Mouse (Mus musculus) kidney, postnatal 25 days (tissue): Measurements from ENCODE around the gene Steap1.
A peak's percentile ranks its signal among the peaks of the same experiment; 100 is the strongest.

Source experiments
- DNase-seq, 2 experiments: peaks; one replicate each; pipeline ENCODE4 v3.0.0; 2021; ENCODE audit warnings: mixed read lengths in 2 of 2

Gene Steap1

DNA sequence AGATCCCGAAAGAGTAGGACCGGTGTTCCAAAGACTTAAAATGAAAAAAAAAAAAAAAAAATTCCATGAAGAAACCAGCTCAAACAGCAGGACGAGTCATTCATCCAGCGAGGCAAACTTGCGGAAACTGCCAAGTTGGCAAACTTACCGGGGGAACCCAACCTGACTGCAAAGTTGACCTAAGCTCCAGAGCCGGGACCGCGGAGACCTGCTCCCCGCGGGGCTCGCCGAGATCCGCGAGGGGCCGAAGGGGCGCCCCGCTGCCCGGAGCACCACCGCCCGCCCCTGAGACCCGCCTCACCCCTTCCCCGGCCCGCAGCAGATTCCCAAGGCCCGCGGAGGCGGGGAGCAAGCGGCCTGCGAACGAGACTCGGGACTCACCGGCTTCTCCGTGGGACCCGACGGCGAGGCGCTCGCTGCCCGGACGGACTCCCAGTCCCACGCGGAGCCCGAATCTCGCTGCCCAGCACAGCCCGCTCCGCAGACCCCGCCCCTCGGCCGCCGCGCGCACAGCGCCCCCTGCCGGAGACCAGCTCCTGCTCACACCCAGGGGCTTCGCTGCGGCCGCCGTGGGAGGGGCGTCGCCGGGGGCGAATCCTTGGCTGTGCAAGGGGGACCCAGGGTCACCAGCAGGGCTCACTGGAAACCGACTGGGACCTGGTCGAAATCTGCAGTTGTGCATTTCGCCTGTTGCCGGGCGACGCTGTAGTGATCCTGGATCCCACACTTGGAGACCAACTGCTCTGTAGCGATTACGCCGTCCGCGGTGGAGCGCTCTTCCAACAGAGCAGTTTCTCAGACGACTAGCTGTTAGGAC, at the start of gene Steap1:
Gene Steap1, minus strand, starts transcription at position 461 of the 817 bp plus-strand sequence.
- peak; percentile 91 to 92 for DNase-seq

DNA sequence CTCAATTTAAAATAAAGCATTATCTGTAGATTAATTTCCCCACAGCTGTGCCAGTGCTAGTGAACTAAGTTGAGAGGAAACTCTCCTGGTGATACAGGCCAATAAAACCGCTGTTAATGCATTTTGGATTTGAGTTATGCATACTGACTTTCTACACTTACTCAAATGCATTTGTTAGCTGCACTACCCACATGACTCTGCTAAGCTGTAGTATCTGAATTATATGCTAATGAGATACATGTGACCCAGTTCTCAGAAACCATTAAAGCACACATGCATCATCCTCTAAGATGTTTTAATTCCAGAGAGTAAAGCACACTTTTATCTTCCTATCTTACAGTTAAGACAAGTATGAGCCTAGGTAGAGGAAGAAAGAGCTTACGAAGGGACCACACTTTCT, 38.0 kb upstream of the Steap1 start:
- DNase-seq = no peak

DNA sequence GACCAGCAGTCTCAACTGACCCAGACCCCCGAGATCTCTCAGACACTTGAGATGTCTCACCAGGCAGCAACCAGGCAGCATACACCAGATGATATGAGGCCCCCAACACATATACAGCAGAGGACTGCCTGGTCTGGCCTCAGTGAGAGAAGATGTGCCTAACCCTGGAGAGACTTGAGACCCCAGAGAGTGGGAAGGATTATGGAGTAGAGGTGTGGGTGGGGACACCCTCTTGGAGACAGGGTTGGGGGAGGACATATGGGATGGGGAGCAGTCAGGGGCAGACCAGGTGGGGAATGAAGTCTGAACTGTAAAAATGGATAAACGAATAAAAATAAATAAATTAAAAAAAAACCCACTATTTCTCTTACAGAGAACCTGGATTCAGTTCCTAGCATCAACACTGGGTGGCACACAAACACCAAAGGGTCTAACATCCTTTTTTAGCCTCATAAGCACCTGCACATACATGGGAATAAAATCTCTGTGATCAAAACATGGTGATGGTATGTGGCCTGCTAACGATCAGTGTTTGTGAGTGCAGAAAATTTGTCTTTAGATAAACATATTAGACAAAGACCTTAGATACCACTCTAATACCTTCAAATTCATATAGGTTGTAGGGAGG, 7.4 kb upstream of the Steap1 start:
- no peak for DNase-seq

DNA sequence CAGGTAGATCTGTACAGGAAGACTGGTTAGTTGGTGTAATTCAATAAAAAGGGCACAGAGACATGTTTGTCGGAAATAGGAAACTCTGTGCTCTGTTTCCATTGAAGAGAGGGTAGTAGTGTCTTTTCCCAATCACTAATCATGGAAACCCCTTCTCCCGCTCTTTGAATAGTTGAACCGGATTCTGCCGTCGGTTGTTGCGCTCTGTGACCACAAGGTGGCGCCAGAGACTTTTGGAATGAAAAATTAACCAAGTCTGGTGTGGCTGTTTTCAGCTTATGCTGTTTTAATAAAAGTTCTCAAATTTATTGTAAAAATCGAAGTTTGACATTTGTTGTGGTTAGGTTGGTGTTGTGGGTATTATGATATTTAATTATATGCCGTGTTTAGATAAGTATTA, 5.9 kb upstream of the Steap1 start:
- DNase-seq = peak in 1 of 2 experiments; percentile 65

DNA sequence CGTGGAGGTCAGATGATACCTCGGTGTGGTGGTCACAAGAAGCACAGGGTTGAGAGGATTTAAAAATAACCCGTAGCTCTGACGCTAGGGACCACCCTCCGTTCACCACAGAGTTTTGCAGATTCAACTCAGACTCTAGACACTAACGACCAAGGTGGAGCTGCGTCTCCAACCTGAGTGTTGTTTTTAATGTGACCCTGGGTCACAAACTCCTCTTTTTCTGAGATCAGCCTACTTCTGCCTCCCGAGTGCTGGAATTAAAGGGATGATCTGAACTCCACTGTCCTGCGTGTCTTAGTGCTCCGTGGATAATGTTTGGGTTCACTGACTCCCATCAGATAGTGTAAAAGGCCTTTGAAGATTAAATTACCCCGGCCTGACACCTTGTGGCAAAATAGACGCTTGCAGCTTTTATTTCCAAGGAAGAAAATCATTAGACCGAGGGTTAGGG, 671 bp upstream of the Steap1 start:
- peak; percentile 32 to 61 for DNase-seq

DNA sequence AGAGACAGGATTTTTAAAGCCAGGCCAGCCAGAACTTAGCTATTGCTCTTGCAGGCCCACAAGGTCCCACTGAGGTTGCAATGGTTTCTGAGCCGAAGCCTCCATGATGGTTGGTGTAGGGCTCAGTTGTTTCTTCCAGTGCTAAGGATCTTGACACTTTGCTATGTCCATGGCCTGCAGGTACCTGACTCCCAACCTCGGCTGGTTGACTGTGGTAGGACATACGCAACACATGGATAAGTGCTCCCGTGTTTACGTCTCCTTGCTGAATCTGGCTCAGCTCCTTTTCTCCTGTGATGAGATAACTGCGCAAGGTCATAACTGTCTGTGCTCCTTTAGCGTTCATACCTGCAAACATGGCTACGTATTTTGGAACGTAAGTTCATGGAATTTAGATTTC, 14.7 kb downstream of the Steap1 start:
- no peak for DNase-seq

DNA sequence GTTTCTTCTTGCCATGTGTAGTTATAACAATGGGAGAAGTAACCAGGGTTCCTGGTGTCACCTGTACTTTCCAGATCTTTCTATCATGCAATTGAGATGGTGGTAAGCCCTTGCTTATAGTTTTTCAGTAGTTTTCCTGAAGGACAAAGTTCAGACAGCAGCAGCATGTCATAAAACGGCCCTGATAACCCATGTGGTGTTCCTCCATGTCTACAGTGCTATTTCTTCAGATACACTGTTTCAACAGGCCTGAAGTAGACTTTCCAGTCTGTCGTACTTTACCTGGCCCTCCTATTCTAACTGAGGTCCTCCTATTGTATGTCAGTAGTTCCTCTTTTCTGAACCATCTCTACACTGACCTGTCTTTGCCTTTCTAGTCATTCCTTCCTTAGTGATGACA, 16.3 kb downstream of the Steap1 start:
- no peak for DNase-seq

DNA sequence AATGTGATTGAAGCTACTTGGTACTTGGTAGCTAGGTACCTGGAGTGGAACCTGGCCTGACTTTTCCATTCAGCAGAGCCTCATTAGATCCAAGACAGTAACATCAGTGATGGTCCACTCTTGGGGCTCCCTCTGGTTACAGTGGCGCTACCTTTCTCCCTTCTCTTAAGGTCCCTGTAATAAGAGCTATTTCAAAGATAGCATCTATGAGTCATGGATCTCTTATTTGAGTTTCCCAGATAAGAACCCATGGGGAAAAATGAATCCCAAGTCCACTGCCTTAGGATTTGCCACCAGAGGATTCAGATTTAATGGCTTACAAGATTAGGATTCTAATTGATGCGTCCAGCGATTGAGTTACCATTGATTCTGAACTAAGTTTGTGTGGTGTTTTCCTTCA, 16.9 kb downstream of the Steap1 start:
- no peak for DNase-seq

DNA sequence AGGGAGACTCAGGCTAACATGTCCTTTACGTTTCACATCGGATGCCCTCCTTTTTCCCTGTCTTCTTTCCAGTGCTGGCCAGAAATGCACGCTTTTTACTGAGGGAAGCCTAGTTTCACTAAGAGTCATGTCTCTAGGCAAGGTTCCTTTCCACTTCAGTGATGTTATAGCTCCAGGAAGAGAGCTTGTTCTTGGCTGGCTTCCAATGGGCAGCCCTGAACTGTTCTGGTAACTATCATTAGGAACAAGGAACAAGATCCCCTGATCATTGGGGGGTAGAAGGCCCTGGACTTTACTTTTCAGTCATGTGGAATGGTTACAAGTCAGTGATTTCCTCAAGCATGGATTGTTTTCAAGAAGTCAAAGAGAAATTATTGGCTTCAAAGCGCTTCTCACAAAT, 19.2 kb downstream of the Steap1 start:
- peak; percentile 72 to 86 for DNase-seq

DNA sequence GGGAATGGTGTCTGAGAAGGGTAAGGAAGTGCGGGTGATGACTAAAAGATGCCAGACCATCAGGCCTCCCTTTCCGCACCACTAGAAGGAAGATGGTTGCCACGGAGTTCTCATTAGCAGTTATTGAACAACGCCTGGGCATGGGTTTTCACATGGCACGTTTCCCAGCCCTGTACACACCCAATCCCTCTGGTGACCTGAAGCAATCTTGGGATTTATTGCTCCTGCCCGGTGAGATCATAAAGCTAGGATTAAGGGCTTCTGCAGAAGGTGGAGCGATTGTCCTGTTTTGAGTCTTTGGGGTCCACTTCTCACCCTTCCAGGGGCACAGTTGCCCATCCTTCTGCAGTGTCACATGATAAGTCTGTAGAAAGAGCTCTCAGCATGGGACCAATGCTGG, 26.9 kb downstream of the Steap1 start:
- no peak for DNase-seq

DNA sequence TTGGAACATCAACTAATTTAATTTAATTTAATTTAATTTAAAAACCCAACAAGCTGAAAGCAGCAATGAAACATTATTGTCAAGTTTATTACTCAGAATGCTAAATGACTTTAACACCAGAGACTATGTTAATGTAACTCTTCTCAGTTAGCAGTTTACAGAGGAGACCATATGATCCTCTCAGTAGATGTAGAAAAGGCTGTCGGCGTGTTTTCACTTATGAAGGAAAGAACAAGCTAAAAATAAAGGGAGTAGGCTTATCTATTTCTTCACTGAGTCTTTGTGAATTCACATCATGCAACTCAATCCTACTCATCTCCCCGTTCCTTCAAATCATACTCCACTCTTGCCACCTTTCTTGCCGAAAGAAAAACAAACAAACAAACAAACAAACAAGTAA, 38.1 kb downstream of the Steap1 start:
- DNase-seq = no peak

DNA sequence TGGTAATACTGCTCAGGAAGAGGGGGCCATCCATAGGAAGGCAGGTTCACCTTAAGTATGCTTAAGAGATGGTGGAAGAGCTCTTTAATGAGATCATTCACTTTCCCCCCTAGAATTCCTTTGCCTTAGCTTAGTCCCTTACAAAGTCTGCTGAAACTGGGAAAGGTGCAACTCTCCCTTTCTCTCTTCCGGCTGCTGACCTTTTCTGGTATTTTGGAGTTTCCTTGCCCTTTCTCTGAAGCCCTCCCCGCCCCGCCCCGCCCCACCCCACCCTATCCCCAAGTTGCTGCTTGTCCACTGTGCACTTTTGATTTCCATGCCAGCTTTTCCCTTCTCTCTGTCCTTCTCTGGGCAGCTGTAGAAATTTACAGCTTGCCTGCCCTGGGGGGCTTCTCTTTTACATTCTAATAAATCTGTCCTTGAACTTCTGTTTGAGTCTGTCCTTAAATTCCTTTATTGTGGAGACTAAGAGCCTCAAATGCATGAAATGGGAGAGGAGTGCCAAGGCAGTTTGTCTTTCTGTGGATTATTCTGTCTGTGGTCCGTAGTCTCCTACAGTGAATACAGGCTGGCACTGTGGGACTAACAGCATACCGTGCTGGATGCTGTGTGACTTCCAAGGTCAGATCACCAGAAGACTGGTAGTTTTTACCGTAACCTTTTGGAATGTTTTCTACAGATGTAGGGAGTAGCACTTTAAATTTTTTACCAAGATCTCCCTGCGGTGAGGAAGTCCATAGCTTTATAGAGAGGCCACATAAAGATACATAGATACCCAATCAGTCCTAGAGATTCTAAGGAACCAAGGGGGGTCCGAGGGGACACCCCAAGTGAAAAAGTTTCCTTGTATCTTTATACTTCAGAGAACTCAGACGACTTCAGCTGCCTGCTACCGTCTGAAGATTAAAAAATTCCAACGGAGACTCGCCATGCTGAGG, 41.5 kb downstream of the Steap1 start:
- no peak for DNase-seq

DNA sequence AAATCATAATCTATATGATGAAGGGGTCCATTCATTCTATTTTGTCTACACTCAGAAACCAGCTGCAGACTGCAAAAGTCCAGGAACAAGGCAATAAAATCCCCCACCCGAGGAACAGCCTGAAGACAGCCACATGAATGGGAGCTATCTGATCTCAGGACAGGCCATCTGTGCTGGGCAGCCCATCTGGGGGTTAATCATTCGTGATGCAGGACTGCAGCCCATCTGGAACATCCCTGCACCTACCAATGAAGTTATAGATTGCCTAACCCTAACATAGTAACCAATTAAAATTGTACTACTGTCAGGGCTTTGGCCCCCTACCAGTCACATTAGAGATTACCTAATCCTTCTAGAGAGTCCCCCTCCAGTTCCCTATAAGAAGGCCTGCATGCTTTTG, 44.1 kb downstream of the Steap1 start:
- no peak for DNase-seq

DNA sequence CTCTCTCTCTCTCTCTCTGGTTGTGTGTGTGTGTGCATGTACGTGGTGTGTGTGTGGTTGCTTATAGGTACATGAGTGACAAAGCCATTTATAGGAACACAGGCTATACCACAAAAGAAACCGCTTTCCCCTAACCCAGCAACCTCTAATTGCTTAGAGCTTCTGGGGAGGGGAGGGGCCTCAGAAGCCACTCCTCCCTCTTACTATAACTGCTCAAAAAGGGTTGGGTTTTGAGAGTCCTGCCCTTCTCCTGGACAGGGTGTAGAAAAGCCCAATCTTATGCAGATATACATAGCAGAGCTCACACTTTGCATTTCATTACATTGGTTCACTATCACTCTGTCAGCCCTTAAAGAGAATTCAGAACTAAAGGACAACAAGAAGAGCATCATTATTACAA, 48.7 kb downstream of the Steap1 start:
- DNase-seq = no peak

DNA sequence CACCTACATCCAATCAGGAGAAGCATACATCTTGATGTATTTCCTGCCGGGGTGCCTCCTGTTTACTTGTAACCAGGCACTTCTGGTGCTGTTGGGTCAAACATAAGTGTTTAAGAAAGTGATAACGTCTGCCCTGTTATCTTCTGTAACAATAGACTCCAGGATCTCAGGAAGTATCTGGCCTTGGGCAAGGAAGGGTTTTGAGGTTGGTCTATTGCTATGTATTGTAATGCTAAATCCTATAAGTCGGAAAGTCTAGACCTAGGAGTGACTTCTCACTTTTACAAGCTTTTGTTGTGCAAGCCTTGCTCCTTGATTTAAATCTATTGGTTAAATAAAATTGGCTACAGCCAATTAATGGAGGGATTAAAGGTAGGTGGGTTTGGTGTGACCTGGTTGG, 50.3 kb downstream of the Steap1 start:
- DNase-seq = no peak

DNA sequence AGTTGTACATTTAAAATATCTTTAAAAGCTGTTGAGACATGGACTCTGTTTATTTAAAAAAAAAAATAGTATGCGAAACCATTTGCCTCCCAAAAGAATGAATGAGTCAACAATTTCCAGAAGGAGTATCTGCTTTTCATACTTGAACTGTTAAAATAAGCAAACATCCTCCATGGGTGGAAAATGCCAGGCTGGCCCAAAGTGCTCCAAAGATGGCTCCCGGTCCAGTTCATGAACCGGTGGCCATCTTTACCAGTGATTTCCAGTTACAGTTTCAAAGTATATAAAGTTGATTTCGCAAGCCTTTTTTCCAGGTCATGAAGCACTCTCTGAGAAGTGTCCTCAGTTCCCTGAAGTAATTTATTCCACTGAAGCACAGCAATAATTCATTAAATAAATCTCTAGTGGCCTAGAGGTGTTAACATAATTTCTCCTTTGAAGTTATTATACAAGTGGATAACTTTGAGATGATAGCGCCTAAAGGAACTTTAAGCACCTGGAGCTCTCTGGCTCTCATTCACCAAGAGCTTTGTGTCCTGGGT, 53.7 kb downstream of the Steap1 start:
- DNase-seq = no peak

DNA sequence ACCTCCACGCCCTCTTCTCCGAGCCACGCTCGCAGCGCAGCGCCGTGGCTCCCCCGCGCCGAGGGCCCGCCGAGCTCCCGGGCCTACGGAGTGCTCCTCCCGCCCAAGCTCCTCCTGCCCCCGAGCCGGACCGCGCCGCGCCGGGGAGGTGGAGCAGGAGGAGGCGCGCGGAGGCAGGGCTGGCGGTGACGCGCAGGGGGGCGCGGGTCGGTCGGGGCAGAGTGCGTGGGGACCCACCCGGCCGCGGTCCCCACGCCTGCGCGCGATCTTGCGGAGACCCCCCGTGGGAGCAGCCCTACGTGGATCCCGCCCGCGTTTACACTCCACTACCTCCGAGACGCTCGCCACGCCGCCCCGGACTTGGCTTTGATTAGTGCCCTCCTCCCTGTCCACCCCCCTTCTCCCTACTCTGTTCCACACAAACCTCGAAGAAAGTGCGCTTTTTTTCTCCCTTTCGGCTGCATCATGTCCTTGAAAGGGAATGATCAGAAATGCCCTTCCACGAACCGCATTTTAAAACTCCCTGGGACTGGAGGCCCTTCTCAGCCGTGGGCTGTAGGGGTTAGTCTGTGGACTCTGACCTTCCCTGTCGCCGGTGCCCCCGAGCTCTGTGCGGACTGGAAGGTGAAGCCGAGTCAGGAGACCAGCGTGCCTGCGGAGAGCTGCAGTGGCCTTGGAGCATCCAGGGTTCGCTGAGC, 55.0 kb downstream of the Steap1 start, which contains the start of gene Steap2:
Gene Steap2, minus strand, starts transcription at position 623 of the 698 bp plus-strand sequence.
- DNase-seq = peak; percentile 70 to 92

DNA sequence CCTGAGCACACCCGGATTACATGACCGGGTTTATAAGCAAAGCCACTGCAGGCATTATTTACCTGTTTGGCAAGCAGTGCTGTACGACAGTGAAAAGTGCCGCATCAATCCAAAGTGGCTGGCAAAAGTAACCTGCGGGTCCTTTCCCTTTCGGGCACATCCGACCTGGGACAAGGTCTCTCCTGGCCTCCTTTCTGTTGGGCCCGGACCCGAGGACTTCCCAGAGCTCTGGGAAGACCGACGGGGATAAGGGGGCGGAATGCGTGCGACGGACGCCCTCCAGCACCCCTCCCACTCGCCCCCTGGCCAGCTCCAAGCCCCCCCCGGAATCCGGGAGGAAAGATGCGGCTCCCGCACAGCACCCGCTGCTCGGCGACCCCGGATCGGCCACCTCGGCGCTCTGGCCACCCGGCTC, 55.6 kb downstream of the Steap1 start:
- DNase-seq = peak in 1 of 2 experiments; percentile 49

DNA sequence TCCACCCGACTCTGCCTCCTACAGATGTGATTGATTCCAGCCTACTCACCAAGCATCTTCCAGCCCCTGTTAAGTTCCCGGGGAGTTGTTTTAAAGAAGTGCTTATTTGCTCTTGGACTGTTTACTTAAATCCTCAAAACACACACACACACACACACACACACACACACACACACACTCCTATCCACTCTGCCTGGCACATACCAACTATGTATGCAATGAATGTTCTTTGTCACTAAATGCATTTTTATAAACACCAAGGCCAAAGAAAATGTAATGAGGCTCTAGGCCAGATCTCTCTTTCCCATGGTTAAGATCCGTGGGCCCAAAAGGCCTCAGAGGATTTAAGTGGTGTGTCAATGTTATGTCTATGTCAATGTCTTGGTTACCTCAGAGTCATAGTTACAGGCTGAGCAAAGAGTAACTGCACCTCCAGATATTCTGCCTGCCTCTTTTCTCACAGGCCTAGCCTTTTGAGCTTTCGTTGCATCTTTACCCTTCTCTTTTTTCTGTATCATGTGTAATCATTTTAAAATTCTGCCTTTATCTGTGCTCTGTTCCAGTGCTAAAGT, 56.9 kb downstream of the Steap1 start:
- DNase-seq = no peak

DNA sequence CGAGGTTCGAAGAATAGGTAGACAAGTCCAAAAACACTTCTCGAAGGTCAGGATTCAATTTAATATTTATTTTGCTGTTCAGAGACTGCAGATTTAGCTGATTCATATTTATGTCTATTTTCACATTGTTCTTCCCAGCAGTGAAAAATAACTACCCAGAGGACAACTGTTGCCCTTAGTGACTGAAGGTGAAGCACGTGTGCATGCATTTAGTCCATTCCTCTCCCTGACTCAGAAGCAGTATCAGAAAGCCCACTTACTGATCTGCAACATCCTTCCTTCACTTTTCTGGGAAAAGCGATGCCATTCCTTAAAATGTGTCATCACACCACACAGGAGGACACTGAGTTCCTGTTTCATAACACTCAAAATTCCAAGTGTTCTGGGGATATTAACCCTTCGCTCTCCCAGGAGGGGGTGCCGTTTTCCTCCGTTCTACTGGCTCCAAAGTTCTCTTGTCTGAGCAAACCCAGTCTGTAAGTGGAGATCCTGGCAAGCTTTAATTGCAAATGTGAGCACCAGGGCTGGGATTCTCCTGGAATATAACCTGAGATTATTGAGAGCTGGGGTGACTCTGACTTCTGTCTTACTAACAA, 60.1 kb downstream of the Steap1 start:
- no peak for DNase-seq

DNA sequence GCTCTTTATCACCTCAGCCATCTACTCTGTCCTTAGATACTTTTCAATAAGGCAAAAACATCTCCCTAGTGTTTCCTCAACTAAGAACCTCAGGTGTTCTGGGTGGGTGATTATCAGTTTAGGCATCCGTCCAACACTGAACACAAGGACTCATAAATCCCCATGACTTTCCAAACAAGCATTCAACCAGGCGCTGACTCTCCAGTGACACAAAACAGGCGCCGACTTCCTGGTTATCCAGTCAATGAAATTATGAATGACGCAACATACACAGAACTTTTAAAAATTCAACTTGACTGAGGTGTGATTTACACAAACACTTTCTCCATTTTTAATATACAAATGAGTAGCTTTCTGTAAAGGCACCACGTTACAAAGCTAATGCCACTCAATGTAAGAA, 60.9 kb downstream of the Steap1 start:
- DNase-seq = no peak
